ENCODE assay signal across 13 mouse cellular contexts in genomic region chr8:117061180-117061880, GRCm38 (mm10). TPM values are rescaled to one million over a fixed set of nuclear protein-coding genes. Genes with fewer than 3 reads are reported as not detected.
DNase-seq lines count a peak whose midpoint lies in the region; ATAC-seq and TF ChIP-seq lines count a peak whose summit lies in the region.
"Had no signal": no experiment of that assay in that cellular context is flagged by ENCODE, and none has a peak within 500 bp of the region (broad histone marks: within the 10 kb centered on the region; RNA-seq: fewer than 3 reads in every experiment).

No protein-coding gene starts in this region.

- no peaks in the 10 kb centered on the region for H3K36me3 ChIP-seq in MEL (ENCODE audit: control insufficient read depth in 1 of 2, insufficient read depth in 2 of 2, low read length in 2 of 2)
- H3K36me3 ChIP-seq in midbrain, embryonic 14.5 days (ENCODE audit: control insufficient read depth, insufficient read depth, low read length) = no peaks in the 10 kb centered on the region
- no peaks in the 10 kb centered on the region for H3K36me3 ChIP-seq in intestine, embryonic 15.5 days
- no peaks in the 10 kb centered on the region for H3K36me3 ChIP-seq in forebrain, embryonic 16.5 days (ENCODE audit: control insufficient read depth, insufficient read depth)

- H3K9me3 ChIP-seq in MEL (replicated peaks; ENCODE audit: insufficient read depth, low read length) = no peaks in the 10 kb centered on the region
- H3K9me3 ChIP-seq in midbrain, embryonic 14.5 days (ENCODE audit: control insufficient read depth, low read length) = no peaks in the 10 kb centered on the region
- H3K9me3 ChIP-seq in intestine, embryonic 15.5 days = no peaks in the 10 kb centered on the region
- peaks cover 4% of the 10 kb centered on the region for H3K9me3 ChIP-seq in forebrain, embryonic 16.5 days (ENCODE audit: control insufficient read depth, low read length)

- H3K27me3 ChIP-seq in MEL (ENCODE audit: control insufficient read depth in 1 of 2, insufficient read depth in 2 of 2, low read length in 2 of 2) = no peaks in the 10 kb centered on the region
- no peaks in the 10 kb centered on the region for H3K27me3 ChIP-seq in midbrain, embryonic 14.5 days (ENCODE audit: control insufficient read depth, insufficient read depth, low read length)
- no peaks in the 10 kb centered on the region for H3K27me3 ChIP-seq in cerebellum, adult 2 months (ENCODE audit: control insufficient read depth, insufficient read depth, low read length)
- no peaks in the 10 kb centered on the region; the same call in 1 of the 2 replicates for H3K27me3 ChIP-seq in intestine, embryonic 15.5 days (replicated peaks)
- H3K27me3 ChIP-seq in forebrain, embryonic 16.5 days (replicated peaks; ENCODE audit: control insufficient read depth, insufficient read depth, low read length) = no peaks in the 10 kb centered on the region

- no peak overlapping the region for H3K4me2 ChIP-seq in midbrain, embryonic 14.5 days (ENCODE audit: low read length)
- no peak overlapping the region for H3K4me2 ChIP-seq in intestine, embryonic 15.5 days (replicated peaks)
- H3K4me2 ChIP-seq in forebrain, embryonic 16.5 days (ENCODE audit: low read length) = no peak overlapping the region

- peaks cover 0 to 2% of the 10 kb centered on the region in 2 experiments; a peak in 1 of 4 replicates for H3K4me1 ChIP-seq in MEL (ENCODE audit: control insufficient read depth in 1 of 2, insufficient read depth in 2 of 2, low read length in 2 of 2)
- no peaks in the 10 kb centered on the region for H3K4me1 ChIP-seq in midbrain, embryonic 14.5 days (ENCODE audit: control insufficient read depth, insufficient read depth, low read length)
- H3K4me1 ChIP-seq in cerebellum, adult 2 months (ENCODE audit: control insufficient read depth, insufficient read depth, low read length) = no peaks in the 10 kb centered on the region
- H3K4me1 ChIP-seq in intestine, embryonic 15.5 days (replicated peaks) = no peaks in the 10 kb centered on the region
- H3K4me1 ChIP-seq in forebrain, embryonic 16.5 days (replicated peaks; ENCODE audit: control insufficient read depth, insufficient read depth, low read length) = no peaks in the 10 kb centered on the region

- 47% methylated on average over 13 of the region's 13 CpGs for WGBS in midbrain, embryonic 14.5 days
- 48% methylated on average over 13 of the region's 13 CpGs for WGBS in cerebellum, adult 2 months
- 60% methylated on average over 13 of the region's 13 CpGs for WGBS in intestine, embryonic 15.5 days
- 66% methylated on average over 13 of the region's 13 CpGs for WGBS in forebrain, embryonic 16.5 days

- peak; percentile 24 for DNase-seq in embryo, embryonic 10 days (ENCODE audit: low spot score)
- DNase-seq in embryo, embryonic 9.5 days (ENCODE audit: extremely low spot score) = no peak
- peak; percentile 27 for DNase-seq in MEL (ENCODE audit: low read depth, low spot score)
- DNase-seq in midbrain, embryonic 14.5 days = peak; percentile 65
- no peak for DNase-seq in cerebellum, adult 2 months
- DNase-seq: heart, postnatal 14 days; kidney, postnatal 10 days had no signal

- no peak for TF ChIP-seq EP300 in MEL (IDR thresholded peaks at IDR 0.05; ENCODE audit: low read depth in 1 of 2, low read length in 2 of 2)

- no peak for TF ChIP-seq RAD21 in MEL (IDR thresholded peaks at IDR 0.05; ENCODE audit: low read depth, low read length)

- no peak overlapping the region for H3K27ac ChIP-seq in MEL (ENCODE audit: control insufficient read depth, low read depth, low read length)
- no peak overlapping the region for H3K27ac ChIP-seq in midbrain, embryonic 14.5 days (replicated peaks; ENCODE audit: low read depth, low read length)
- no peak overlapping the region for H3K27ac ChIP-seq in cerebellum, adult 2 months (ENCODE audit: insufficient read depth, low read length)
- no peak overlapping the region for H3K27ac ChIP-seq in intestine, embryonic 15.5 days
- H3K27ac ChIP-seq in forebrain, embryonic 16.5 days (ENCODE audit: low read length) = no peak overlapping the region

- no peak for TF ChIP-seq CTCF in MEL (IDR thresholded peaks at IDR 0.05 in 2 of 3, conservative IDR thresholded peaks at IDR 0.05 in 1 of 3; ENCODE audit: control insufficient read depth in 1 of 3, insufficient read depth in 1 of 3, low read depth in 2 of 3, low read length in 3 of 3, poor library complexity in 1 of 3, severe bottlenecking in 1 of 3)
- no peak for TF ChIP-seq CTCF in cerebellum, adult 2 months (IDR thresholded peaks at IDR 0.05; ENCODE audit: borderline replicate concordance, insufficient read depth, low read depth, low read length)

- H3K4me3 ChIP-seq in MEL (ENCODE audit: control insufficient read depth in 1 of 2, insufficient read depth in 1 of 2, low read depth in 2 of 2, low read length in 2 of 2) = no peak overlapping the region
- no peak overlapping the region for H3K4me3 ChIP-seq in midbrain, embryonic 14.5 days (replicated peaks; ENCODE audit: low read depth, low read length)
- no peak overlapping the region for H3K4me3 ChIP-seq in cerebellum, adult 2 months (replicated peaks; ENCODE audit: insufficient read depth, low read depth, low read length)
- no peak overlapping the region for H3K4me3 ChIP-seq in intestine, embryonic 15.5 days (replicated peaks)
- H3K4me3 ChIP-seq in forebrain, embryonic 16.5 days (replicated peaks; ENCODE audit: low read length) = no peak overlapping the region
- H3K4me3 ChIP-seq: erythroblast, embryonic 14.5 days had no signal

- no peak overlapping the region for H3K9ac ChIP-seq in MEL (ENCODE audit: control insufficient read depth, low read depth, low read length, poor library complexity, severe bottlenecking)
- H3K9ac ChIP-seq in midbrain, embryonic 14.5 days (replicated peaks; ENCODE audit: low read length) = no peak overlapping the region
- H3K9ac ChIP-seq in intestine, embryonic 15.5 days = no peak overlapping the region
- no peak overlapping the region for H3K9ac ChIP-seq in forebrain, embryonic 16.5 days (replicated peaks; ENCODE audit: low read depth, low read length)

- TF ChIP-seq POLR2A in MEL (IDR thresholded peaks at IDR 0.05; ENCODE audit: control insufficient read depth in 1 of 2, insufficient read depth in 1 of 2, low read depth in 1 of 2, low read length in 2 of 2, poor library complexity in 1 of 2) = no peak
- TF ChIP-seq POLR2A in cerebellum, adult 2 months (IDR thresholded peaks at IDR 0.05; ENCODE audit: borderline replicate concordance, insufficient read depth, low read length) = no peak

- no peaks in the 10 kb centered on the region for H3K79me2 ChIP-seq in MEL (ENCODE audit: control insufficient read depth, insufficient read depth, low read length, poor library complexity)

- peak; percentile 99 for ATAC-seq in frontal cortex, adult (ENCODE audit: low TSS enrichment)
- no peak for ATAC-seq in midbrain, embryonic 14.5 days (ENCODE audit: low FRiP score, low TSS enrichment)
- ATAC-seq in intestine, embryonic 15.5 days = no peak
- no peak for ATAC-seq in forebrain, embryonic 16.5 days

TF ChIP-seq in MEL, 35 proteins besides CTCF, POLR2A, EP300 and RAD21:
- 0 out of 2 replicates have a peak, but pooled peaks have one; percentile 23 for TF ChIP-seq GATA1 (IDR thresholded peaks at IDR 0.05; ENCODE audit: low read depth, low read length)
- peak; percentile 42; the same call in 1 of the 2 replicates for TF ChIP-seq RCOR1 (IDR thresholded peaks at IDR 0.05; ENCODE audit: low read depth, low read length)
- TF ChIP-seq USF1 (IDR thresholded peaks at IDR 0.05; ENCODE audit: low read depth, low read length) = no peak
- no peak for TF ChIP-seq JUND (IDR thresholded peaks at IDR 0.05; ENCODE audit: low read depth, low read length)
TF ChIP-seq in MEL: peak in this region for 2.

RNA-seq across cellular contexts. Expression of gene Pkd1l2, which starts 20.9 kb away (rescaled TPM):
- total RNA-seq in MEL (2012; rRNA removed) = 0.92 and 1.5 TPM in 2 replicates
- polyA plus RNA-seq in MEL (2012; ENCODE audit: insufficient read depth in 1 of 2, insufficient read length in 2 of 2, low read depth in 1 of 2, low replicate concordance in 2 of 2, missing spikeins in 1 of 2) = under 1 TPM in 1 of 2 experiments, not detected in 1; 0.86 TPM
- polyA plus RNA-seq in midbrain, embryonic 14.5 days (2014; fragmentation: Nextera tagmentation; extraction: Ambion mirVana) = 0.12 TPM in 1 of 2 replicates, not detected in the other
- polyA plus RNA-seq in cerebellum, adult 2 months (2012; rRNA removed) = 0.02 and 0.06 TPM in 2 replicates
- polyA plus RNA-seq in intestine, embryonic 15.5 days (2015; fragmentation: Nextera tagmentation; extraction: Ambion mirVana) = 0.21 TPM in 1 of 2 replicates, not detected in the other
- not detected in 2 replicates for polyA plus RNA-seq in forebrain, embryonic 16.5 days (2015; fragmentation: Nextera tagmentation; extraction: Ambion mirVana)
- total RNA-seq: heart, postnatal 14 days; liver, adult 2 months had no signal
- polyA plus RNA-seq: erythroblast, embryonic 14.5 days; liver, adult 2 months; stomach, embryonic 14.5 days had no signal

RNA-seq across cellular contexts. Expression of gene Bco1, which starts 34.3 kb away (rescaled TPM):
- total RNA-seq in MEL (2012; rRNA removed) = 1.2 and 1.6 TPM in 2 replicates
- polyA plus RNA-seq in MEL (2012; ENCODE audit: insufficient read depth in 1 of 2, insufficient read length in 2 of 2, low read depth in 1 of 2, low replicate concordance in 2 of 2, missing spikeins in 1 of 2) = under 1 TPM in 1 of 2 experiments, not detected in 1; 0.70 TPM
- polyA plus RNA-seq in midbrain, embryonic 14.5 days (2014; fragmentation: Nextera tagmentation; extraction: Ambion mirVana) = 0.18 TPM in 1 of 2 replicates, not detected in the other
- 0.07 and 0.08 TPM in 2 replicates for polyA plus RNA-seq in cerebellum, adult 2 months (2012; rRNA removed)
- 1.2 and 1.4 TPM in 2 replicates for polyA plus RNA-seq in intestine, embryonic 15.5 days (2015; fragmentation: Nextera tagmentation; extraction: Ambion mirVana)
- 0.11 TPM in 1 of 2 replicates, not detected in the other for polyA plus RNA-seq in forebrain, embryonic 16.5 days (2015; fragmentation: Nextera tagmentation; extraction: Ambion mirVana)
- total RNA-seq: heart, postnatal 14 days had no signal
- polyA plus RNA-seq: erythroblast, embryonic 14.5 days had no signal

Comparison
In these comparisons a context has a peak if more than half of its experiments do, and no peak if none do; other contexts are left out.
1. DNase-seq: peak in embryo, embryonic 10 days (single experiment), MEL (single experiment) and midbrain, embryonic 14.5 days (single experiment); none in embryo, embryonic 9.5 days (single experiment) and cerebellum, adult 2 months (0 of 2).